Mouse (Mus musculus): ENCODE results near the gene Limd2.
"Not testable (repeated sequence)": the region's sequence is repeated elsewhere in the genome, so short reads cannot be mapped to it uniquely, and the experiment has no call there.

The Limd2 gene

GRCm38 (mm10) chr11:106160841-106161721 lies at the start of gene Limd2, which contains the start of gene Gm10840:
Gene Limd2 (minus strand): TSS chr11:106160860.
Gene Gm10840 (plus strand): TSS chr11:106160850.
- peak; percentile 43 for DNase-seq (ENCODE audit: low read depth, low spot score)

- DNase-seq (ENCODE audit: low read depth, low spot score), result no peak
Observed at GRCm38 (mm10) chr11:106202123-106202465, 41.4 kb upstream of the Limd2 start, which contains the start of gene Strada. Gene Strada (minus strand): TSS chr11:106202168.

- DNase-seq (ENCODE audit: low read depth, low spot score), result no peak
Observed at GRCm38 (mm10) chr11:106201337-106202122, 40.9 kb upstream of the Limd2 start.

- DNase-seq (ENCODE audit: low read depth, low spot score), result no peak
Observed at GRCm38 (mm10) chr11:106200756-106201155, 40.1 kb upstream of the Limd2 start.

- not testable (repeated sequence) for DNase-seq (ENCODE audit: low read depth, low spot score)
Observed at GRCm38 (mm10) chr11:106199997-106200396, 39.3 kb upstream of the Limd2 start.

- DNase-seq (ENCODE audit: low read depth, low spot score), result no peak
Observed at GRCm38 (mm10) chr11:106198277-106198676, 37.6 kb upstream of the Limd2 start.

GRCm38 (mm10) chr11:106195341-106195740 lies 34.7 kb upstream of the Limd2 start:
- DNase-seq (ENCODE audit: low read depth, low spot score), result no peak

- DNase-seq (ENCODE audit: low read depth, low spot score), result no peak
Observed at GRCm38 (mm10) chr11:106194891-106195290, 34.2 kb upstream of the Limd2 start.

GRCm38 (mm10) chr11:106194155-106194541 lies 33.5 kb upstream of the Limd2 start:
- no peak for DNase-seq (ENCODE audit: low read depth, low spot score)

GRCm38 (mm10) chr11:106193371-106194154 lies 32.9 kb upstream of the Limd2 start:
- DNase-seq (ENCODE audit: low read depth, low spot score), result peak; percentile 98

- no peak for DNase-seq (ENCODE audit: low read depth, low spot score)
Observed at GRCm38 (mm10) chr11:106192657-106193370, 32.2 kb upstream of the Limd2 start.

GRCm38 (mm10) chr11:106192241-106192640 lies 31.6 kb upstream of the Limd2 start:
- no peak for DNase-seq (ENCODE audit: low read depth, low spot score)

- no peak for DNase-seq (ENCODE audit: low read depth, low spot score)
Observed at GRCm38 (mm10) chr11:106191716-106192115, 31.1 kb upstream of the Limd2 start.

- no peak for DNase-seq (ENCODE audit: low read depth, low spot score)
Observed at GRCm38 (mm10) chr11:106187326-106187725, 26.7 kb upstream of the Limd2 start.

- no peak for DNase-seq (ENCODE audit: low read depth, low spot score)
Observed at GRCm38 (mm10) chr11:106180449-106180801, 19.8 kb upstream of the Limd2 start.

- DNase-seq (ENCODE audit: low read depth, low spot score), result no peak
Observed at GRCm38 (mm10) chr11:106179711-106180448, 19.2 kb upstream of the Limd2 start.

GRCm38 (mm10) chr11:106178036-106178782 lies 17.5 kb upstream of the Limd2 start:
- DNase-seq (ENCODE audit: low read depth, low spot score), result no peak

- DNase-seq (ENCODE audit: low read depth, low spot score), result no peak
Observed at GRCm38 (mm10) chr11:106176372-106176771, 15.7 kb upstream of the Limd2 start.

- no peak for DNase-seq (ENCODE audit: low read depth, low spot score)
Observed at GRCm38 (mm10) chr11:106175081-106175480, 14.4 kb upstream of the Limd2 start.

- DNase-seq (ENCODE audit: low read depth, low spot score), result no peak
Observed at GRCm38 (mm10) chr11:106174372-106174771, 13.7 kb upstream of the Limd2 start.
